Mouse (Mus musculus) hindbrain, embryonic 16.5 days (tissue): Measurements from ENCODE around the gene Hnrnpk. TPM values are rescaled to one million over a fixed set of nuclear protein-coding genes. Genes with fewer than 3 reads are reported as not detected.
A peak's percentile ranks its signal among the peaks of the same experiment; 100 is the strongest.

Experiments
- ATAC-seq: fragments of 200-750 bp; cut with Nextera tagmentation; 2 replicates; pipeline ENCODE4 v1.8.0; 2017; ENCODE audit warnings: moderate TSS enrichment, moderate library complexity
- H3K27ac ChIP-seq: fragments of 300-500 bp; sonication (generic); 2 replicates; pipeline ENCODE4 v1.5.1; 2014; ENCODE audit warnings: low read depth, mild to moderate bottlenecking, control low read depth, low read length, moderate library complexity
- H3K27me3 ChIP-seq: fragments of 300-500 bp; sonication (generic); replicated peaks from 2 replicates; pipeline ENCODE4 v1.6.1; 2014; ENCODE audit warnings: low read length; ENCODE audit not compliant: control insufficient read depth, insufficient read depth
- H3K36me3 ChIP-seq: fragments of 300-500 bp; sonication (generic); 2 replicates; pipeline ENCODE4 v1.6.1; 2014; ENCODE audit warnings: mild to moderate bottlenecking, low read length, moderate library complexity, mixed read lengths; ENCODE audit not compliant: control insufficient read depth, insufficient read depth
- H3K4me1 ChIP-seq: fragments of 300-500 bp; sonication (generic); 2 replicates; pipeline ENCODE4 v1.6.1; 2014; ENCODE audit warnings: low read depth, low read length; ENCODE audit not compliant: control insufficient read depth, insufficient read depth
- H3K4me2 ChIP-seq: fragments of 300-500 bp; sonication (generic); 2 replicates; pipeline ENCODE4 v1.6.1; 2014; ENCODE audit warnings: mild to moderate bottlenecking, low read length, control low read depth, moderate library complexity
- H3K4me3 ChIP-seq: fragments of 300-500 bp; sonication (generic); 2 replicates; pipeline ENCODE4 v1.5.1; 2014; ENCODE audit warnings: mild to moderate bottlenecking, low read length, control low read depth, moderate library complexity
- H3K9ac ChIP-seq: fragments of 300-500 bp; sonication (generic); 2 replicates; pipeline ENCODE4 v1.6.1; 2014; ENCODE audit warnings: low read depth, mild to moderate bottlenecking, control low read depth, low read length, moderate library complexity
- H3K9me3 ChIP-seq: fragments of 300-500 bp; sonication (generic); 2 replicates; pipeline ENCODE4 v1.6.1; 2014; ENCODE audit warnings: mild to moderate bottlenecking, low read length, moderate library complexity; ENCODE audit not compliant: control insufficient read depth
- WGBS: fragments of 180-500 bp; shearing (Covaris S2); extraction: QIAGEN DNeasy Blood & Tissue Kit; methylation state at CpG from one replicate; pipeline ENCODE4 v1.1.7; 2014; 5-methylcytosine and 5-hydroxymethylcytosine counted together
- microRNA counts: library from miRNA; unstranded; fragments of <30 nt; microRNA quantifications from one replicate; lab custom pipeline; 2016
- microRNA-seq: library from miRNA; unstranded; fragments of <30 nt; microRNA quantifications from one replicate; pipeline ENCODE4, GENCODE M21; 2017
- polyA plus RNA-seq: library from polyadenylated mRNA; unstranded; fragments of >200 nt; fragmentation: Nextera tagmentation; extraction: Ambion mirVana; gene quantifications from 2 replicates; pipeline ENCODE4 v1.2.1, GENCODE M21; 2015

The Hnrnpk gene
- polyA plus RNA-seq, 1 experiment from 2014 or later = 1,201 TPM

DNA sequence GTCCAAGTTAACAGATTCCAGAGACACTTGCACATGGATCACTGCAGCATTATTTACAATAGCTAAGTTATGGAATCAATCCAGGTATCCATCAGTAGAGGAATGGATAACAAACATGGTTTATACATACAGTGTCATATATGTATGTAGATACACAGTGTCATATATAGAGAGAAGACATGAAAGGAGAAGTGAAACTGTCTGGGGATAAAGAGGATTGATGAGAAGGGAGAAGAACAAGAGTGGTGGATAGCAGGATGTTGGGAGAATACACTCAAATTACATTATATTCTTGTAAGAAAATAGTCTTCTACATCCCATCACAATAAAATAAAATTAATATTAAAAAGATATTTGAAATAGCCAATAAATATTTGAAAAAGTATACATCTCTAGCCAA, 50.1 kb downstream of the Hnrnpk start:
- H3K27ac ChIP-seq = no peak overlapping the region
- no peaks in the 10 kb centered on the region for H3K36me3 ChIP-seq
- H3K27me3 ChIP-seq = no peaks in the 10 kb centered on the region
- H3K9ac ChIP-seq = no peak overlapping the region
- H3K4me1 ChIP-seq = no peaks in the 10 kb centered on the region
- no peaks in the 10 kb centered on the region for H3K9me3 ChIP-seq
- no peak overlapping the region for H3K4me2 ChIP-seq
- H3K4me3 ChIP-seq = no peak overlapping the region
- ATAC-seq = no peak

DNA sequence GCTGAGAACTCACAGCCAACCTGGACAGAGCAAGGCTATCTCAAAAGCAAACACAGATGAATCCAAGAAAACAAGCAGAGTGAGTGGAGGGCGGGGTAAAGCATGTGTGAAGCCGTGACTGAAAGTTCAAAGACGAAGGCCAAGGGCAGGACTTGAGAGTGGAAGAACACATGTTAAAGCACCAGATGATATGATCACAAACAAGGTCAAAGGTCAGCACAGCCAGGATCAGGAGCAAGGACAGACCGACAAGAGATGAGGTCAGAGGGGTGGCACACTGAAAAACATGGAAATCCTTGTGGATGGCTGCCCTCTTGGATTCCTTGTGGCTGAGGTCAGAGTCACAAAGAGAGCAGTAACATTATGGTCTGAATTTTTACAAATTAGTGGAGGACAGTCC, 52.5 kb downstream of the Hnrnpk start:
- no peaks in the 10 kb centered on the region for H3K36me3 ChIP-seq
- no peak overlapping the region for H3K4me2 ChIP-seq
- no peaks in the 10 kb centered on the region for H3K9me3 ChIP-seq
- no peak overlapping the region for H3K9ac ChIP-seq
- H3K27me3 ChIP-seq = no peaks in the 10 kb centered on the region
- no peak overlapping the region for H3K4me3 ChIP-seq
- H3K4me1 ChIP-seq = no peaks in the 10 kb centered on the region
- ATAC-seq = no peak
- no peak overlapping the region for H3K27ac ChIP-seq
- 76% methylated on average over 4 of the region's 4 CpGs for WGBS

DNA sequence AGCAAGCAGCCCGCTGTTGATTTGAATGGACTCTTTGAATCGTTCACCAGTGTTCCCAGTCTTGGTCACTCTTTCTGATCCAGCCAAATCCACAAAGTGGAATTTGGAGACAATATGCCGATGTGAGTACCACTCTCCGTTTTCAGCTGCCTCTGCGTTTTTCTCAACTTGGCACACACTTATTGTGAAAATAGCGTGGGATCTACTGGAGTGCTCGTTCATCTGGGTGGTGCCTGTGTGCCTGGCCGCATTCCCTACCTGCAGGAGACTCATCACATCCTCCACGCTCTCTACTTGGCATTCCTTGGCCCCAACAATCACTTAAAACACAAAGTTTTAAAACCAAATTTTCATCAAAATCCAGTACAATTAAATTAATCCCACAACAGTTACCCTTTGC, 58.6 kb downstream of the Hnrnpk start:
- no peak overlapping the region for H3K4me3 ChIP-seq
- H3K27ac ChIP-seq = no peak overlapping the region
- WGBS = 79% methylated on average over 9 of the region's 9 CpGs
- no peaks in the 10 kb centered on the region for H3K4me1 ChIP-seq
- H3K27me3 ChIP-seq = no peaks in the 10 kb centered on the region
- no peak for ATAC-seq
- no peak overlapping the region for H3K4me2 ChIP-seq
- no peaks in the 10 kb centered on the region for H3K36me3 ChIP-seq
- H3K9me3 ChIP-seq = no peaks in the 10 kb centered on the region
- H3K9ac ChIP-seq = no peak overlapping the region

MicroRNAs encoded within 50 kb of the gene (microRNA counts, 519-probe panel; counts per million panel counts)
- microRNA mmu-miR-7a (lab: Ali Mortazavi, UCI) = 3,003 counts per million, percentile 80 among the panel's probes with 10 or more counts

Small RNAs within 50 kb of the gene (microRNA-seq; reads per million reads assigned to microRNA genes)
- 362 reads per million, percentile 66 among the genes with 10 or more reads in this experiment for gene Mir7-1

Other genes with a start within 250 kb of the Hnrnpk start
- 53.5 and 56.3 TPM in 2 replicates for gene Idnk, start 245.7 kb downstream of the Hnrnpk start, polyA plus RNA-seq
- 129 and 142 TPM in 2 replicates for gene Ubqln1, start 187.7 kb downstream of the Hnrnpk start, polyA plus RNA-seq
- gene Gkap1, start 127.6 kb downstream of the Hnrnpk start, polyA plus RNA-seq = 22.1 and 22.8 TPM in 2 replicates
- 1.7 and 2.2 TPM in 2 replicates for gene Kif27, start 44.2 kb downstream of the Hnrnpk start, polyA plus RNA-seq
- gene 2210016F16Rik, start 18.1 kb downstream of the Hnrnpk start, polyA plus RNA-seq = 22.1 and 23.7 TPM in 2 replicates
- gene Rmi1, start 1.1 kb downstream of the Hnrnpk start, polyA plus RNA-seq = 22.2 and 24.2 TPM in 2 replicates
- gene Slc28a3, start 207.5 kb upstream of the Hnrnpk start, polyA plus RNA-seq = 0.25 TPM in 2 replicates